ENCODE assay signal across 9 mouse cellular contexts in the genomic region with DNA sequence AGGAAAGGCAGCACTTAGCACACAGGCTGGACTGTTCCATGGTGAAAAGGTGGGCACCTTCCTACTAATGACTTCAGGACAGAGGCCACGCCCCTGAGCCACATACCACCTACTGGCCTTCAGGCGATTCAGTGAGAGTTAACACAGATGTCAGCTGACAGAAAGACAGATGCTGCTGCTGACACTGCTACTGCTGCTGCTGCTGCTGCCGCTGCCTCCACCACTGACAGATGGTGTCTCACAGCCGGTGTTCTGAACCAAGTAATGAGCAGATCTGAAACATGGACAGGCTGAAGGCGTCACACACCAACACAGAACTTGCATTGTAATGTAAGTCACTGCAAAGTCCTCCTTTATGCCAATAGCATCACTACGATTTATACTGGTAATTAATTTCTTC.
DNase-seq lines count a peak whose midpoint lies in the region; ATAC-seq and TF ChIP-seq lines count a peak whose summit lies in the region.
"Had no signal": no experiment of that assay in that cellular context is flagged by ENCODE, and none has a peak within 500 bp of the region (broad histone marks: within the 10 kb centered on the region; RNA-seq: fewer than 3 reads in every experiment).

No protein-coding gene starts in this region.

- H3K4me2 ChIP-seq in kidney, postnatal 0 days (ENCODE audit: low read length) = no peak overlapping the region
- no peak overlapping the region for H3K4me2 ChIP-seq in hindbrain, embryonic 12.5 days (replicated peaks)

- peak; percentile 72 for DNase-seq in kidney, postnatal 0 days (ENCODE audit: low spot score)
- DNase-seq in kidney, adult 11 months = no peak
- peak; percentile 49 to 53 for DNase-seq in left cerebral cortex, postnatal 36 days (ENCODE audit: low spot score in 2 of 2)
- DNase-seq in right cerebral cortex, postnatal 14 days = peak; percentile 13
- DNase-seq in thymus, adult 2 months = no peak
- DNase-seq in ovary, adult 18-20 months (ENCODE audit: low spot score) = no peak
- DNase-seq in spleen, postnatal 14 days (ENCODE audit: low spot score in 2 of 2) = no peak

- H3K27ac ChIP-seq in kidney, postnatal 0 days = no peak overlapping the region
- peak overlapping the region; percentile 49; the same call in 1 of the 2 replicates for H3K27ac ChIP-seq in hindbrain, embryonic 12.5 days
- no peak overlapping the region for H3K27ac ChIP-seq in thymus, adult 2 months (ENCODE audit: control insufficient read depth, insufficient read depth, low read length)

- WGBS in kidney, postnatal 0 days = 27% methylated on average over 6 of the region's 6 CpGs
- 29% methylated on average over 6 of the region's 6 CpGs for WGBS in hindbrain, embryonic 12.5 days
- WGBS in thymus, adult 2 months = 77% methylated on average over 6 of the region's 6 CpGs

- no peak overlapping the region for H3K4me3 ChIP-seq in kidney, postnatal 0 days (replicated peaks; ENCODE audit: low read depth, low read length)
- H3K4me3 ChIP-seq in hindbrain, embryonic 12.5 days = no peak overlapping the region
- H3K4me3 ChIP-seq in thymus, adult 2 months (ENCODE audit: control insufficient read depth, insufficient read depth, low read length) = no peak overlapping the region

- no peaks in the 10 kb centered on the region for H3K36me3 ChIP-seq in kidney, postnatal 0 days (ENCODE audit: insufficient read depth, low read length)
- no peaks in the 10 kb centered on the region for H3K36me3 ChIP-seq in hindbrain, embryonic 12.5 days
- no peaks in the 10 kb centered on the region for H3K36me3 ChIP-seq in thymus, adult 2 months (ENCODE audit: control insufficient read depth, insufficient read depth, low read length)

- intact Hi-C loops in left cerebral cortex, postnatal 36 days (cut with DNase I) = no loop called here

- TF ChIP-seq POLR2A in thymus, adult 2 months (IDR thresholded peaks at IDR 0.05; ENCODE audit: control insufficient read depth, extremely low read depth, insufficient read depth, low read length, poor library complexity) = no peak

- H3K4me1 ChIP-seq in kidney, postnatal 0 days (replicated peaks; ENCODE audit: insufficient read depth, low read length) = no peaks in the 10 kb centered on the region
- peaks cover 11% of the 10 kb centered on the region for H3K4me1 ChIP-seq in hindbrain, embryonic 12.5 days
- no peaks in the 10 kb centered on the region for H3K4me1 ChIP-seq in thymus, adult 2 months (replicated peaks; ENCODE audit: control insufficient read depth, insufficient read depth, low read length)

- ATAC-seq in kidney, postnatal 0 days (replicated peaks; ENCODE audit: low FRiP score, low read depth) = peak; percentile 52; the same call in 1 of the 2 replicates
- ATAC-seq in hindbrain, embryonic 12.5 days (ENCODE audit: low FRiP score) = peak; percentile 85

- no peak overlapping the region for H3K9ac ChIP-seq in kidney, postnatal 0 days (ENCODE audit: low read depth, low read length)
- H3K9ac ChIP-seq in hindbrain, embryonic 12.5 days = no peak overlapping the region

- H3K9me3 ChIP-seq in kidney, postnatal 0 days (replicated peaks; ENCODE audit: low read length) = no peaks in the 10 kb centered on the region
- H3K9me3 ChIP-seq in hindbrain, embryonic 12.5 days (replicated peaks) = no peaks in the 10 kb centered on the region

- TF ChIP-seq CTCF in kidney, postnatal 0 days (IDR thresholded peaks at IDR 0.05; ENCODE audit: low read depth) = no peak
- no peak for TF ChIP-seq CTCF in thymus, adult 2 months (IDR thresholded peaks at IDR 0.05; ENCODE audit: borderline replicate concordance, control insufficient read depth, extremely low read depth, insufficient read depth, low read length, poor library complexity)

- H3K27me3 ChIP-seq in kidney, postnatal 0 days (ENCODE audit: insufficient read depth, low read length) = no peaks in the 10 kb centered on the region
- H3K27me3 ChIP-seq in hindbrain, embryonic 12.5 days = no peaks in the 10 kb centered on the region
- no peaks in the 10 kb centered on the region for H3K27me3 ChIP-seq in thymus, adult 2 months (ENCODE audit: control insufficient read depth, insufficient read depth, low read length)
- H3K27me3 ChIP-seq: CH12.LX had no signal

Comparison
In these comparisons a context has a peak if more than half of its experiments do, and no peak if none do; other contexts are left out.
1. DNase-seq: peak in kidney, postnatal 0 days (single experiment), left cerebral cortex, postnatal 36 days (2 of 2) and right cerebral cortex, postnatal 14 days (single experiment); none in kidney, adult 11 months (single experiment), thymus, adult 2 months (single experiment), ovary, adult 18-20 months (single experiment) and spleen, postnatal 14 days (0 of 2).